Mouse (Mus musculus) myocyte (in vitro differentiated cells): ENCODE results near the gene Padi2.

ENCODE experiments used
- CEBPB ChIP-seq: IDR thresholded peaks from 2 replicates; pipeline ENCODE4 v1.6.1; 2011; ENCODE audit warnings: mild to moderate bottlenecking, moderate library complexity; ENCODE audit not compliant: poor library complexity, insufficient read depth, severe bottlenecking
- E2F4 ChIP-seq: IDR thresholded peaks from one replicate; pipeline ENCODE4 v1.6.1; 2011; ENCODE audit warnings: mild to moderate bottlenecking, control low read depth, moderate library complexity; ENCODE audit not compliant: insufficient read depth
- MAX ChIP-seq: IDR thresholded peaks from one replicate; pipeline ENCODE4 v1.6.1; 2011; ENCODE audit warnings: low read depth, mild to moderate bottlenecking, control low read depth
- MYOD1 ChIP-seq, 3 experiments: IDR thresholded peaks; one replicate each; pipeline ENCODE4 v1.6.1; 2011; ENCODE audit warnings: control low read depth in 2 of 3, low read depth in 2 of 3, mild to moderate bottlenecking in 2 of 3, moderate library complexity in 1 of 3; ENCODE audit not compliant: insufficient read length in 2 of 3, control insufficient read depth in 1 of 3
- MYOG ChIP-seq, 3 experiments: IDR thresholded peaks; one replicate each; pipeline ENCODE4 v1.6.1; 2011; ENCODE audit warnings: control low read depth in 2 of 3, low read depth in 2 of 3, mild to moderate bottlenecking in 2 of 3; ENCODE audit not compliant: insufficient read length in 2 of 3, control insufficient read depth in 1 of 3, insufficient read depth in 1 of 3
- POLR2A ChIP-seq: IDR thresholded peaks from one replicate; pipeline ENCODE4 v1.6.1; 2011; ENCODE audit warnings: low read depth, mild to moderate bottlenecking, control low read depth, moderate library complexity; ENCODE audit not compliant: insufficient read length
- POLR2AphosphoS2 ChIP-seq: IDR thresholded peaks from one replicate; pipeline ENCODE4 v1.6.1; 2011; ENCODE audit warnings: low read depth, control low read depth; ENCODE audit not compliant: insufficient read length
- REST ChIP-seq: IDR thresholded peaks from one replicate; pipeline ENCODE4 v1.6.1; 2011; ENCODE audit warnings: mild to moderate bottlenecking, control low read depth, moderate library complexity; ENCODE audit not compliant: insufficient read depth, insufficient read length
- SRF ChIP-seq: IDR thresholded peaks from one replicate; pipeline ENCODE4 v1.6.1; 2011; ENCODE audit warnings: low read depth; ENCODE audit not compliant: control insufficient read depth, insufficient read length
- TCF12 ChIP-seq: IDR thresholded peaks from one replicate; pipeline ENCODE4 v1.6.1; 2011; ENCODE audit warnings: mild to moderate bottlenecking, control low read depth; ENCODE audit not compliant: poor library complexity, insufficient read depth, severe bottlenecking
- USF1 ChIP-seq: IDR thresholded peaks from one replicate; pipeline ENCODE4 v1.6.1; 2011; ENCODE audit warnings: low read depth, mild to moderate bottlenecking, control low read depth, moderate library complexity

- no peak for TF ChIP-seq USF1
- no peak for TF ChIP-seq MAX
- no peak for TF ChIP-seq POLR2A
- TF ChIP-seq TCF12 = no peak
- TF ChIP-seq CEBPB = no peak
- no peak for TF ChIP-seq MYOD1 (IDR thresholded peaks at IDR 0.05; ENCODE audit: control insufficient read depth in 1 of 3, insufficient read length in 2 of 3, low read depth in 2 of 3)
- TF ChIP-seq SRF = no peak
- TF ChIP-seq POLR2AphosphoS2 = no peak
- no peak for TF ChIP-seq MYOG (IDR thresholded peaks at IDR 0.05; ENCODE audit: control insufficient read depth in 1 of 3, insufficient read depth in 1 of 3, insufficient read length in 2 of 3, low read depth in 2 of 3)
- TF ChIP-seq E2F4 = no peak
- TF ChIP-seq REST = no peak
Observed at GRCm38 (mm10) chr4:140882365-140882764, 23.8 kb upstream of the Padi2 start.
